ENCODE assay signal across 8 mouse cellular contexts in genomic region chr19:6992011-6992858, GRCm38 (mm10). TPM values are rescaled to one million over a fixed set of nuclear protein-coding genes. Genes with fewer than 3 reads are reported as not detected.
DNase-seq lines count a peak whose midpoint lies in the region; ATAC-seq lines count a peak whose summit lies in the region.

Dnajc4 (minus strand) TSS chr19:6992572.

- DNase-seq in Muller cell, postnatal 12 days (ENCODE audit: inconsistent ontology term) = peak; percentile 97
- DNase-seq in cerebellum, adult 9-11 months = peak; percentile 97
- DNase-seq in frontal cortex, adult 2 months (ENCODE audit: extremely low spot score in 1 of 2, low spot score in 1 of 2) = peak; percentile 95 to 96
- DNase-seq in hindbrain, embryonic 11.5 days (ENCODE audit: low spot score) = peak; percentile 96
- DNase-seq in layer of hippocampus, postnatal 14 days (ENCODE audit: low spot score in 2 of 2) = peak; percentile 88 to 96
- DNase-seq in lung, postnatal 14 days = peak; percentile 96
- DNase-seq in retina, adult 2 months (ENCODE audit: low read depth, low spot score) = peak; percentile 83
- peak; percentile 97 to 99 for DNase-seq in thymus, postnatal 36 days

- 1% methylated on average over 36 of the region's 37 CpGs for WGBS in hindbrain, embryonic 11.5 days

- peak; percentile 96 for ATAC-seq in hindbrain, embryonic 11.5 days (ENCODE audit: low FRiP score)

- H3K27me3 ChIP-seq in hindbrain, embryonic 11.5 days (ENCODE audit: control insufficient read depth, insufficient read depth, low read length) = no peaks in the 10 kb centered on the region

- H3K4me3 ChIP-seq in hindbrain, embryonic 11.5 days (ENCODE audit: low read depth, low read length) = peak within 1 kb of the TSS; percentile 43

- no peaks in the 10 kb centered on the region for H3K36me3 ChIP-seq in hindbrain, embryonic 11.5 days (ENCODE audit: control insufficient read depth, insufficient read depth, low read length)

- H3K9me3 ChIP-seq in hindbrain, embryonic 11.5 days (ENCODE audit: control insufficient read depth, low read length) = no peaks in the 10 kb centered on the region

- H3K4me2 ChIP-seq in hindbrain, embryonic 11.5 days (replicated peaks; ENCODE audit: low read depth, low read length) = peak within 1 kb of the TSS; percentile 84

- peak within 1 kb of the TSS; percentile 73 for H3K27ac ChIP-seq in hindbrain, embryonic 11.5 days (ENCODE audit: low read depth, low read length)

- H3K4me1 ChIP-seq in hindbrain, embryonic 11.5 days (replicated peaks; ENCODE audit: control insufficient read depth, insufficient read depth, low read length) = peaks cover 13% of the 10 kb centered on the region

- peak within 1 kb of the TSS; percentile 58 for H3K9ac ChIP-seq in hindbrain, embryonic 11.5 days (ENCODE audit: low read depth, low read length)

RNA-seq across cellular contexts. Expression of gene Dnajc4, which starts in this region (rescaled TPM):
- polyA plus RNA-seq in frontal cortex, adult 2 months (2012; rRNA removed) = 36.7 and 39.6 TPM in 2 replicates
- polyA plus RNA-seq in hindbrain, embryonic 11.5 days (2014; fragmentation: Nextera tagmentation; extraction: Ambion mirVana) = 18.8 and 22.5 TPM in 2 replicates
- 10 to 100 TPM; 18.7 to 24.2 TPM for total RNA-seq in layer of hippocampus, postnatal 14 days (2021)

Comparison
In these comparisons a context has a peak if more than half of its experiments do, and no peak if none do; other contexts are left out.
1. Peak in every context shown above with its lines: DNase-seq, ATAC-seq, H3K4me3 ChIP-seq and H3K27ac ChIP-seq.